Mouse (Mus musculus) limb, embryonic 13.5 days (tissue): ENCODE results near the gene Tnfrsf1b. TPM values are rescaled to one million over a fixed set of nuclear protein-coding genes. Genes with fewer than 3 reads are reported as not detected.

Experiments
- ATAC-seq: fragments of 200-750 bp; cut with Nextera tagmentation; 2 replicates; pipeline ENCODE4 v1.8.0; 2017; ENCODE audit warnings: low read depth, moderate number of reproducible peaks, moderate TSS enrichment; ENCODE audit not compliant: low FRiP score
- H3K27ac ChIP-seq: fragments of 300-500 bp; sonication (generic); 2 replicates; pipeline ENCODE4 v1.5.1; 2015; ENCODE audit warnings: inconsistent platforms, mild to moderate bottlenecking, moderate library complexity
- H3K27me3 ChIP-seq: fragments of 300-500 bp; sonication (generic); 2 replicates; pipeline ENCODE4 v1.6.1; 2015; ENCODE audit warnings: mild to moderate bottlenecking, inconsistent platforms
- H3K36me3 ChIP-seq: fragments of 300-500 bp; sonication (generic); 2 replicates; pipeline ENCODE4 v1.6.1; 2015; ENCODE audit warnings: inconsistent platforms, mild to moderate bottlenecking, moderate library complexity
- H3K4me1 ChIP-seq: fragments of 300-500 bp; sonication (generic); 2 replicates; pipeline ENCODE4 v1.6.1; 2015; ENCODE audit warnings: inconsistent platforms
- H3K4me2 ChIP-seq: fragments of 300-500 bp; sonication (generic); replicated peaks from 2 replicates; pipeline ENCODE4 v1.6.1; 2015; ENCODE audit warnings: inconsistent platforms, mild to moderate bottlenecking, moderate library complexity
- H3K4me3 ChIP-seq: fragments of 300-500 bp; sonication (generic); 2 replicates; pipeline ENCODE4 v1.5.1; 2015; ENCODE audit warnings: moderate library complexity, mild to moderate bottlenecking, inconsistent platforms
- H3K9ac ChIP-seq: fragments of 300-500 bp; sonication (generic); 2 replicates; pipeline ENCODE4 v1.6.1; 2015; ENCODE audit warnings: mild to moderate bottlenecking, inconsistent platforms
- H3K9me3 ChIP-seq: fragments of 300-500 bp; sonication (generic); 2 replicates; pipeline ENCODE4 v1.6.1; 2016; ENCODE audit warnings: inconsistent platforms
- WGBS: fragments of 180-500 bp; shearing (Covaris S2); methylation state at CpG from one replicate; pipeline ENCODE4 v1.1.7; 2015; 5-methylcytosine and 5-hydroxymethylcytosine counted together
- polyA plus RNA-seq: library from polyadenylated mRNA; unstranded; fragments of >200 nt; fragmentation: Nextera tagmentation; extraction: Ambion mirVana; gene quantifications from 2 replicates; pipeline ENCODE4 v1.2.1, GENCODE M21; 2015

The Tnfrsf1b gene
- polyA plus RNA-seq, 1 experiment from 2014 or later = 2.9 TPM

DNA sequence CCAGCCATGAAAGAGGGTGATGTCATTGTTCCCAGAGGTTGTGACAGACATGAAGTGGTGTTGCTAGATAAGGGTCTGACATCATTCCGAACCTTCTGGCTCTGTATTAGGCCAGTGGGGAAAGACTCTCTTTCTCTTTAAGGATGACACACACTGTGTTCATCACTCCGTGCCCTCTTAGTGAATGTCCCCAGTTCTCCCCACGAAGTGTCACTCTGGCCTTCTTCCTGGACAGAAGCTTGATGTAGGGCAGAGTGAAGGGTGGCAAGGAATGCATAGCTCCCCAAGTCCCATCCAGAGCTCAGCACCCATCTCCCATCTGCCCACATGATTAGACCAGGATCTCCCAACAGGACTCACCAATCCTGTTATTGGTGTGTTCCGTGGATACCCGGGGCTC lies 27.3 kb upstream of the Tnfrsf1b start:
- no peaks in the 10 kb centered on the region for H3K9me3 ChIP-seq
- no peaks in the 10 kb centered on the region for H3K4me1 ChIP-seq
- H3K36me3 ChIP-seq = no peaks in the 10 kb centered on the region
- H3K27me3 ChIP-seq = no peaks in the 10 kb centered on the region
- ATAC-seq = no peak
- H3K9ac ChIP-seq = no peak overlapping the region
- 84% methylated on average over 5 of the region's 5 CpGs for WGBS
- H3K4me2 ChIP-seq = no peak overlapping the region
- H3K4me3 ChIP-seq = no peak overlapping the region
- H3K27ac ChIP-seq = no peak overlapping the region

DNA sequence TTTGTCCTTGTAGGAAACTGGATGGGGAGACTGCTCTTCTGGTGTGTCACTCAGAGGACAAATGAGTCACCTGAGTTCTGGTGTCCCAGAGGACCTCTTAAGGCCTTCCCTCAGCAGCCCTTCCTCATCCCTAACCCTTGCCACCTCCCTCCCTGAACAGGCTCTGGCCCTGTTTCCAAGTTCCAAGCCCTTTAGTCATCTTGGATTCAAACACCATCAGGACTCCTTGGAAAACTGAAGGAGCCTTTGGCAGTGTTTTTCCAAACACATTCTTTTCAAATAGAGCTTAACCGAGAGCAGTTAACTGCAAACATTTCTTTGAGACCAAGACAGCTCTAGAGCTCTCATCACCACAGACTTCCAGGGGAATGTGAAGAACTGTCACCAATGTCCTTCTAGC lies 26.1 kb upstream of the Tnfrsf1b start:
- no peak overlapping the region for H3K4me3 ChIP-seq
- no peaks in the 10 kb centered on the region for H3K27me3 ChIP-seq
- H3K9me3 ChIP-seq = no peaks in the 10 kb centered on the region
- no peak overlapping the region for H3K27ac ChIP-seq
- H3K4me2 ChIP-seq = no peak overlapping the region
- no peak for ATAC-seq
- no peaks in the 10 kb centered on the region for H3K36me3 ChIP-seq
- H3K4me1 ChIP-seq = no peaks in the 10 kb centered on the region
- WGBS = 72% methylated on average over 1 of the region's 1 CpGs
- H3K9ac ChIP-seq = no peak overlapping the region

DNA sequence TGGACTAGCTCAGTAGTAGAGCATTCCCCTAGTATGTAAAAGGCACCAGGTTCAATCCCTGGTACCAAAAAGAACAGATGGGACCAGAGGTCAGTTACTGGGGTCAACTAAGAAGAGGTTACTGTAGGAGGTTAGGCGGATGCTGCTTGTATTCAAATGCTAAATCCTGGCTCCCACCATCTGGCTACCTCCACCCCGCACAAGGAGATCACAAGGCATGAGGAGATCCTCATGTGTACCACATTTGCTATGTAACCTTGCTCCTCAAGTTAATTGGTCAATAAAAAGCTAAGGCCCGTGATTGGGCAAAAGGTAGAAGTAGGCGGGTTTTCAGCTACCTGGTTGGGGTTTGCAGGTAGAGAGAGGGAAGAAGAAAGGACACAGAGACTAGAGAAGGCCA lies 25.0 kb upstream of the Tnfrsf1b start:
- H3K36me3 ChIP-seq = no peaks in the 10 kb centered on the region
- WGBS = 65% methylated on average over 4 of the region's 4 CpGs
- H3K9me3 ChIP-seq = no peaks in the 10 kb centered on the region
- no peaks in the 10 kb centered on the region for H3K4me1 ChIP-seq
- no peak for ATAC-seq
- no peak overlapping the region for H3K4me2 ChIP-seq
- no peak overlapping the region for H3K9ac ChIP-seq
- no peaks in the 10 kb centered on the region for H3K27me3 ChIP-seq
- H3K27ac ChIP-seq = no peak overlapping the region
- H3K4me3 ChIP-seq = no peak overlapping the region

DNA sequence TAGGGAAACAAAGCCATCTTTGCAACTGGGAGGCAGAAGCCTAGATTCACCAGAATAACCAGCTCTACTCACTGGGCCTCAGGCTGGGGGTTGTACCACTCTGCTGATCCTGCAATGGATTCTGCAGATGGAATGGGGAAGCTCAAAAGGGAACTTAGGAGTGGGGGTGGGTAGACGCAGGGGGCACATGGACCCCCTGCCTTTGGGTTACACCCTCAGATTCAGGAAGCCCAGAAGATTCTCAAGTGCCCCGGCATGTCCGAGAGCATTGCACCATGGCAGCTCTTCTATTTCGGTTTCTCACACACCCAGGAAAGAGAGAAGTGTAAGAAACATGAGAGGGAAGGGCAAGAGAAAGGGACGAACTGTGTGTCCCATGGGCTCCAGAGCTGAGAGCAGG lies 23.5 kb upstream of the Tnfrsf1b start:
- Histone ChIP-seq H3K9me3 (no peaks in the 10 kb centered on the region), H3K36me3 (no peaks in the 10 kb centered on the region), H3K4me3 (no peak overlapping the region), H3K9ac (no peak overlapping the region), H3K4me2 (no peak overlapping the region), H3K27ac (no peak overlapping the region), H3K27me3 (no peaks in the 10 kb centered on the region), H3K4me1 (no peaks in the 10 kb centered on the region)
- no peak for ATAC-seq
- WGBS = 89% methylated on average over 5 of the region's 5 CpGs

DNA sequence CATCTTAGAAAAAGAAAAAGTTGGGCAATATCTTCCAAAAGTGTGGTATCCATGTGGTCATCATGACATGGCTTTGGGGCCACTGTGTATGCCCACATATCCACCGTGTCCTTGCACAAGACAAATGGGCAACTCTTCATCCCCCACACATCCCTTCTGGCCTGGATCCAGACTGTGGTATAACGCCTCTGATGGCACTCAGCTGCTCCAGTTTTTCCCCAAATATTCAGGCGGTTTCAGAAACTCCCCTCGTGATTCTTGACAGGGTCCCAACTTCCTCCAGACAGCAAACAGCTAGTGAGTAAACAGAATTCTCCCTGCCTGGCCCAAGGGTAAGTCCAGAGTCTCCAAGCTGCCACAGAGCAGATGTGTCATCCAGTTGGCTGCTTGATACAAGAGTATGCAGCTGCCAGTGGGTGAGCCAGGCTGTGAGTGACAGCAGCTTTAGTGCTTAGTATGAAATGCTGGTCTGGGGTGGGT lies 21.0 kb upstream of the Tnfrsf1b start:
- no peaks in the 10 kb centered on the region for H3K27me3 ChIP-seq
- H3K4me3 ChIP-seq = no peak overlapping the region
- H3K27ac ChIP-seq = no peak overlapping the region
- no peaks in the 10 kb centered on the region for H3K9me3 ChIP-seq
- ATAC-seq = no peak; the same call in 1 of the 2 replicates
- no peaks in the 10 kb centered on the region for H3K36me3 ChIP-seq
- 79% methylated on average over 4 of the region's 4 CpGs for WGBS
- peaks cover 7% of the 10 kb centered on the region; the same call in 1 of the 2 replicates for H3K4me1 ChIP-seq
- H3K9ac ChIP-seq = no peak overlapping the region
- no peak overlapping the region for H3K4me2 ChIP-seq

DNA sequence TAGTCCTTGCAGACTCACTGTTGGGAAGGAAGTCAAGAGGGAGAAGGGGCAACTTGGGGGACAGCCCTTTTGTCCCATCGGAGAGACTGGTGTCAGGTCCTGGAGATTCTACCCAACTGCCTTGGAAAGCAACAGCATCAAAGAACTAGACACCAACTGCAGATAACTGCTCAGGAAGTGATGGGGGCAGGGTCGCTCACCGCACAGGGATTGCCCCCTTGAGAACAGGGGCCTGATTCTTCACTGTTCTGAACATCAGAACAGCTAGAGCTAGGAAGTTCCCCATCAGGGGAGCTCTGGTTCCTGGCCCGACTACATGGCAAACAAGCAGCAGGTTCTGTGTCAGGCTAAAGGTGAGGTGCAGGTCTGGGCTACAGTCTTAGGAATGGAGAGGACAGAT lies 19.8 kb upstream of the Tnfrsf1b start:
- no peak overlapping the region for H3K27ac ChIP-seq
- no peak overlapping the region for H3K4me2 ChIP-seq
- H3K4me3 ChIP-seq = no peak overlapping the region
- H3K9me3 ChIP-seq = no peaks in the 10 kb centered on the region
- no peaks in the 10 kb centered on the region for H3K36me3 ChIP-seq
- H3K27me3 ChIP-seq = no peaks in the 10 kb centered on the region
- H3K9ac ChIP-seq = no peak overlapping the region
- H3K4me1 ChIP-seq = peaks cover 7% of the 10 kb centered on the region; the same call in 1 of the 2 replicates
- 86% methylated on average over 4 of the region's 4 CpGs for WGBS
- ATAC-seq = no peak

DNA sequence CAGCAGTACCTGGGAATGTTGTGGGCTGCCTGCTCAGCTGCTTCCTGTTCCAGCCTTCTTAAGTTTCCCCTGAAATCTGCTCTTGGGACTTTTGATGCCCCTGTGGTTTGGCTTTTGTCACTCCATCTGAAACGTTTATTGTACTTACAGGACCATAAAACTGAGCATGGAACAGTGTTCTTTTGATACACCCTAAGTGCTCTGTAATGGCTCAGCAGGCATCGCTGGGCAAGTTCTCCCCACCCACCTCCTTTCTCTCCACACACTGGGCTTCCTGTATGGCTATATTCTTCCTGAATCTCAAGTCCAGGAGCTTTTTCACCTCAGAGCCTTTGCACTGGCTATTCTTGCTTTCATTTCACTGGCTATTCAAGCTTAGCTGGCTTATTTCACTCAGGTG lies 18.1 kb upstream of the Tnfrsf1b start:
- Histone ChIP-seq H3K4me3 (no peak overlapping the region), H3K9ac (no peak overlapping the region), H3K27me3 (no peaks in the 10 kb centered on the region), H3K4me2 (no peak overlapping the region), H3K36me3 (no peaks in the 10 kb centered on the region), H3K27ac (no peak overlapping the region), H3K4me1 (peaks cover 7% of the 10 kb centered on the region; the same call in 1 of the 2 replicates), H3K9me3 (no peaks in the 10 kb centered on the region)
- WGBS = 8% methylated on average over 2 of the region's 2 CpGs
- no peak for ATAC-seq

DNA sequence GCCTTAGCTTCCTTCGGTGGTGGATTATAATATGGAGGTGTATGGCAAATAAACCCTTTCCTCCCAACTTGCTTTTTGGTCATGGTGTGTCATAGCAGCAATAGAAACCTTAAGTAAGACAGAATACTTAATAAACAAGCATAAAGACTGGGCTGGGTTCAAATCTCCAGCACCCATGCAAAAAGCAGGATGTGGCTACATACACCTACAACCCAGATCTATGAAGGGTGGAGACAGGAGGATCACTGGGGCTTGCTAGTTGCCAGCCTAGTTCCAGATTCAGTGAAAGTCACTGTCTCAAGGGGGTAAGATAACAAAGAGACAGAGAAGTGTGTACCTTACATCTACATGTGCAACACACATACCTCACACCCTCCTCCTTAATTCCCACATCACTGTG lies 16.9 kb upstream of the Tnfrsf1b start:
- 96% methylated on average over 1 of the region's 1 CpGs for WGBS
- ATAC-seq = no peak
- H3K36me3 ChIP-seq = no peaks in the 10 kb centered on the region

DNA sequence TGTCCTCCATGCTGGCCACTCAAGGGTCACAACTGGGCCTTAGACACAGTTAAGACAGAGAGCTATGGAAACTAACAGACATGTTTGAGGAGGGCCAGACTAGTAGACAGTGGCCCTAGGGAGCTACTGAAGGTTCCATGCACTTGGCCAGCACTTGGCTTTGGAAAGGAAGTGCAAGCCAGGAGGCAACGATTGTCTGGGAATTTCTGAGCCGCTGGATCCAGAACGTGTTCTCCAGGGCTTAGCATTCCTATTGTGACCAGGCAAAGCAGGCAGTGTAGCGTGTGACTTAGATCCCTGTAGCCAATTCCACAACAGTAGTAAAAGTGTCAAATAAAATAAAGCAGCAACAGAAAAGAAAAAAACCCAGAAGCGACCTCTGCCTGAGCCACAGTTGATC lies 14.1 kb upstream of the Tnfrsf1b start:
- Histone ChIP-seq H3K4me2 (no peak overlapping the region), H3K9ac (no peak overlapping the region), H3K4me1 (peaks cover 7% of the 10 kb centered on the region), H3K9me3 (no peaks in the 10 kb centered on the region), H3K36me3 (no peaks in the 10 kb centered on the region), H3K27me3 (no peaks in the 10 kb centered on the region), H3K4me3 (no peak overlapping the region), H3K27ac (no peak overlapping the region)
- WGBS = 53% methylated on average over 5 of the region's 5 CpGs
- ATAC-seq = no peak

More for the DNA sequence above, 16.9 kb upstream of the Tnfrsf1b start:
- H3K27ac ChIP-seq = no peak overlapping the region
- H3K9ac ChIP-seq = no peak overlapping the region
- no peak overlapping the region for H3K4me2 ChIP-seq
- no peak overlapping the region for H3K4me3 ChIP-seq
- no peaks in the 10 kb centered on the region for H3K27me3 ChIP-seq
- H3K9me3 ChIP-seq = no peaks in the 10 kb centered on the region
- H3K4me1 ChIP-seq = peaks cover 7% of the 10 kb centered on the region; the same call in 1 of the 2 replicates

DNA sequence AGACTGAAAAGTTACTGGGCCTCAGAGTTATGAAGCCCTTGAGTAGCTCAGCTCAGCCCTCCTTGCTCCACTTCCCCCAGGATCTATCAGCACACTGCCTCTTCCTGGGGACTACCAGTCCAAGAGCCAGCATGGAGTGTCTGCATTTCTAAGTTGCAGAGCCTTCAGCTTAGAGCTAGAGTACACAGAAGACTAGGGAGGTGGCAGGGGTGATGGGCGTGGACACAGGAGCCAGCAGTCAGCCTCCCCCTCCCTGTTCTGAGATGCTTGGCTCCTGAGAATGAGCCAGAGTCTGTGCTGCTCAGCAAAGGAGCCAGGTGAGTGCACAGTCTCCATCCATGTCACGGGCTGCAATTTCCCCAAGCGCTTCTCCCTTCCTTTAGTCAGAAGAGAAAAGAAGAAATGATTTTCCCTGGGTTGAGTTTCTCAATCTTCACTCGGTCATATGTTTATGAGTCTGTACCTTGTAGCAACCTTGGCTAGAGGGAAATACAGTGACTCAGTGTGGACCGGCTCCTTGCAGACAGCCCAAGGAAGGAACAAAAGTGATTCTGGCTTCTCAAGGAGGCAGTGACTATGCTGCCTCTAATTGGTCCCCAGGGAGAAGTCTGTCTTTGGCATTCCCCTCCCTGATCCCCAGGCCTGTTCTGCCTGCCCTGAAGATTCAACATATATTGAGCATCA lies 11.2 kb upstream of the Tnfrsf1b start:
- Histone ChIP-seq H3K9me3 (no peaks in the 10 kb centered on the region), H3K4me1 (no peaks in the 10 kb centered on the region; the same call in 1 of the 2 replicates), H3K4me3 (no peak overlapping the region), H3K4me2 (no peak overlapping the region), H3K27ac (no peak overlapping the region), H3K27me3 (no peaks in the 10 kb centered on the region), H3K9ac (no peak overlapping the region), H3K36me3 (no peaks in the 10 kb centered on the region)
- no peak for ATAC-seq
- WGBS = 61% methylated on average over 5 of the region's 5 CpGs

DNA sequence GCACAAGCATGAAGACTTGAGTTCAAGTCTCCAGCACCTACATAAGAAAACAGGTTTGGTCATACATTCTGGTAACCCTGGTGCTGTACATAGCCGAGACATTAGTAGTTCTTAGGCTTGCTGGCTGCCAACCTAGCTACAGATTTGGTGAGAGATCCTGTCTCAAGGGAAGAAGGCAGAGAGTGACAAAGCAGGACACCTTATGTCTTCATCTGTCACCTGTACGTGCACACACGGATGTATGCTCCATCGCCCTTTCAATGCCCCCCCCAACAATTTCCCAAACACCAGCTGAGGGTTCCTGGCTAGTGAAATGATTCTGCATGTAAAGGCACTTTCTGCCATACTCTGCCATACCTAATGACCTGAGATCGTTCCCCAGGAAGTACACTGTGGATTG lies 9.5 kb upstream of the Tnfrsf1b start:
- no peak overlapping the region for H3K4me2 ChIP-seq
- no peak for ATAC-seq
- no peaks in the 10 kb centered on the region for H3K27me3 ChIP-seq
- H3K36me3 ChIP-seq = no peaks in the 10 kb centered on the region
- no peak overlapping the region for H3K27ac ChIP-seq
- WGBS = 92% methylated on average over 5 of the region's 5 CpGs
- H3K4me1 ChIP-seq = no peaks in the 10 kb centered on the region; the same call in 1 of the 2 replicates
- no peak overlapping the region for H3K4me3 ChIP-seq
- no peak overlapping the region for H3K9ac ChIP-seq
- no peaks in the 10 kb centered on the region for H3K9me3 ChIP-seq

DNA sequence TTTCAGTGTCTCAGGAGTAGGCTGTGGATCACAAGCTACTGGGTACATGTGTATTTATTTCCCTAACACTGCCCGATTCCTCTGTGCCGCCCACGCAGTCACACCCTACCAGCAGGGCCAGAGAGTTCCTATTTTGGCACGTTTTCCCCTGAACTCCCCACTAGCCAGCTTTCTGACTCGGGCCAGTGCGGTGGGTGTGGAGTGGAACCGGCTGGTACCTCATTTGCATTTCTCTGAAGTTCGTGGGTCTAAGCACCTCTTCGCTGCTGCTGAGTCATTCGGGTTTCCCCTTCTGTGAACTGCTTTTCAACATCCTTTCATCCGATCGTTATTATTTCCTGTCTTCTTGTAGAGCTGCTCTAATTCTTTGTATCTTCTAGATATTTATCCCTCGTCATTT lies 7.7 kb upstream of the Tnfrsf1b start:
- Histone ChIP-seq H3K4me3 (no peak overlapping the region), H3K36me3 (no peaks in the 10 kb centered on the region), H3K27me3 (no peaks in the 10 kb centered on the region), H3K4me1 (no peaks in the 10 kb centered on the region; the same call in 1 of the 2 replicates), H3K4me2 (no peak overlapping the region), H3K9ac (no peak overlapping the region), H3K9me3 (no peaks in the 10 kb centered on the region), H3K27ac (no peak overlapping the region)
- 41% methylated on average over 13 of the region's 13 CpGs for WGBS
- no peak for ATAC-seq

DNA sequence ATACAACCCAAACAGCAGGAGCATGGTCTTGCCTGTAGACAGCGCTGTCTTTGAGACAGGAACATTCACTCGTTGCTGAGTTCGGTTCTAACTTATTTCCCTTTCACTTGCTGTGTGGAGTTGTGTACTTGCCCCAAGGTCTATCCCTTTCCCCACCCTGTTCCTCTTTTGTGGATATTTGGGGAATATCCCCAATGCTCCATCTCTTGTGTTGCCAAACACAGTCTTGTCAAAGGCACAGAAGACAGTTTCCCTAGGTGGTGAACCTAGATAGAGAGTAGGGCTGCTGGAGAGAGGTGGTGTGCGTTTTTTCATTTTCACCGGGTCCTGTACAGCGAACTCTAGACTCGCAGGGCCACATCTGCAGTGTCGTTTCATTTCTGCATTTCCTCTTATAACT lies 5.9 kb upstream of the Tnfrsf1b start:
- Histone ChIP-seq H3K4me3 (no peak overlapping the region), H3K9ac (no peak overlapping the region), H3K27ac (no peak overlapping the region), H3K9me3 (no peaks in the 10 kb centered on the region), H3K4me1 (no peaks in the 10 kb centered on the region), H3K27me3 (peaks cover 7% of the 10 kb centered on the region), H3K36me3 (no peaks in the 10 kb centered on the region), H3K4me2 (no peak overlapping the region)
- 87% methylated on average over 8 of the region's 8 CpGs for WGBS
- no peak for ATAC-seq
